In the genomic region with DNA sequence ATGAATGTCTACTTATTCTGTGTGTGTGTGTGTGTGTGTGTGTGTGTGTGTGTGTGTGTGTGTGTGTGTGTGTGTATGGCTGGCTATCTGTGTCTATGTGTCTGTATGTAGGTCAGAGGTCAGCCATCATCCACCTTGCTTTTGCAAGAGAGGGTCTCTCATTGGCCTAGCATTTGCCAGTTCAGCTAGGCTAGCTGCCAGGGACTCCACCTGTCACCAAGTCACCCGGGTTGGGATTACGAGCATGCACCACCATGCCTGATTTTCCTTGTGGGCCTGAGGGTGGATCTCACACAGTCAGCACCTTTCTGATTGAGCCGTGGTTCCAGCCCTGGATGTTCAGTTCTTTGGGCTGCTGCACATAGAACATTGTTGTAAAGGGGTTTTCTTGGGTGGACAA, we compare ENCODE assay signal across 24 mouse cellular contexts.
"Had no signal": no experiment of that assay in that cellular context is flagged by ENCODE, and none has a peak within 500 bp of the region (broad histone marks: within the 10 kb centered on the region; RNA-seq: fewer than 3 reads in every experiment).

No protein-coding gene starts in this region.

- H3K4me1 ChIP-seq: forebrain, embryonic 13.5 days; forebrain, embryonic 15.5 days had no signal

- H3K4me3 ChIP-seq: embryonic facial prominence, embryonic 10.5 days; embryonic facial prominence, embryonic 12.5 days; embryonic facial prominence, embryonic 13.5 days; embryonic facial prominence, embryonic 15.5 days; erythroblast, embryonic 14.5 days; forebrain, embryonic 10.5 days; forebrain, embryonic 12.5 days; forebrain, embryonic 13.5 days; forebrain, embryonic 15.5 days; gastrocnemius, adult 2 months; heart, adult 2 months; heart, embryonic 10.5 days had no signal

- H3K27ac ChIP-seq: embryonic facial prominence, embryonic 10.5 days; embryonic facial prominence, embryonic 12.5 days; embryonic facial prominence, embryonic 13.5 days; embryonic facial prominence, embryonic 15.5 days; forebrain, embryonic 10.5 days; forebrain, embryonic 12.5 days; forebrain, embryonic 13.5 days; forebrain, embryonic 15.5 days; heart, adult 2 months; heart, embryonic 10.5 days had no signal

- DNase-seq: cerebellum, adult 9-10 months; cerebellum, adult 9-11 months; cerebellum, postnatal 25 days; cerebellum, postnatal 36 days; embryo, embryonic 11 days; forebrain, postnatal 0 days; gastrocnemius, adult 2 months; gastrocnemius, postnatal 10 days; gastrocnemius, postnatal 14 days; gastrocnemius, postnatal 25 days; gastrocnemius, postnatal 36 days; heart, adult 11 months; heart, adult 18-20 months; heart, adult 2 months had no signal
